Mouse (Mus musculus): ENCODE measurements around the gene Txn1. TPM values are rescaled to one million over a fixed set of nuclear protein-coding genes. Genes with fewer than 3 reads are reported as not detected.

Gene Txn1
- polyA plus RNA-seq, 1 experiment from 2014 or later, result 666 TPM

Other genes starting within 250 kb of the Txn1 start
- gene Akap2, start 238.8 kb downstream of the Txn1 start, polyA plus RNA-seq (2015; fragmentation: Nextera tagmentation; extraction: Ambion mirVana), result 18.6 and 20.3 TPM in 2 replicates
- gene D630039A03Rik, start 40.1 kb downstream of the Txn1 start, polyA plus RNA-seq (2015; fragmentation: Nextera tagmentation; extraction: Ambion mirVana), result 13.3 and 14.1 TPM in 2 replicates
- gene Txndc8, start 52.7 kb upstream of the Txn1 start, polyA plus RNA-seq (2015; fragmentation: Nextera tagmentation; extraction: Ambion mirVana), result not detected in 2 replicates